Mouse (Mus musculus) intestine, postnatal 0 days (tissue): ENCODE measurements around the gene Cenpe. TPM values are rescaled to one million over a fixed set of nuclear protein-coding genes. Genes with fewer than 3 reads are reported as not detected.
A peak's percentile ranks its signal among the peaks of the same experiment; 100 is the strongest.

ENCODE experiments used
- ATAC-seq: fragments of 200-750 bp; cut with Nextera tagmentation; 2 replicates; pipeline ENCODE4 v1.8.0; 2017; ENCODE audit warnings: mild to moderate bottlenecking, moderate TSS enrichment, moderate library complexity
- H3K27ac ChIP-seq: fragments of 300-500 bp; sonication (generic); 2 replicates; pipeline ENCODE4 v1.5.1; 2014; ENCODE audit warnings: mild to moderate bottlenecking, low read depth, low read length, moderate library complexity
- H3K27me3 ChIP-seq: fragments of 300-500 bp; sonication (generic); replicated peaks from 2 replicates; pipeline ENCODE4 v1.6.1; 2014; ENCODE audit warnings: low read length, mixed read lengths; ENCODE audit not compliant: control insufficient read depth, insufficient read depth
- H3K36me3 ChIP-seq: fragments of 300-500 bp; sonication (generic); 2 replicates; pipeline ENCODE4 v1.6.1; 2014; ENCODE audit warnings: mild to moderate bottlenecking, moderate library complexity; ENCODE audit not compliant: control insufficient read depth, insufficient read depth
- H3K4me1 ChIP-seq: fragments of 300-500 bp; sonication (generic); replicated peaks from 2 replicates; pipeline ENCODE4 v1.6.1; 2014; ENCODE audit warnings: antibody characterized with exemption, low read length, mixed read lengths; ENCODE audit not compliant: control insufficient read depth, insufficient read depth
- H3K4me2 ChIP-seq: fragments of 300-500 bp; sonication (generic); replicated peaks from 2 replicates; pipeline ENCODE4 v1.6.1; 2014; ENCODE audit warnings: low read depth, mild to moderate bottlenecking, moderate library complexity
- H3K4me3 ChIP-seq: fragments of 300-500 bp; sonication (generic); 2 replicates; pipeline ENCODE4 v1.5.1; 2014; ENCODE audit warnings: low read depth, low read length
- H3K9ac ChIP-seq: fragments of 300-500 bp; sonication (generic); 2 replicates; pipeline ENCODE4 v1.6.1; 2014; ENCODE audit warnings: mild to moderate bottlenecking, low read depth, low read length
- H3K9me3 ChIP-seq: fragments of 300-500 bp; sonication (generic); 2 replicates; pipeline ENCODE4 v1.6.1; 2016; ENCODE audit warnings: mixed run types; ENCODE audit not compliant: control insufficient read depth
- CTCF ChIP-seq: sonication (generic); IDR thresholded peaks from 2 replicates; pipeline ENCODE4 v1.5.1; 2016; ENCODE audit warnings: low read depth, mild to moderate bottlenecking, control low read depth, antibody characterized with exemption, moderate library complexity
- WGBS: fragments of 180-500 bp; shearing (Covaris S2); extraction: QIAGEN DNeasy Blood & Tissue Kit; methylation state at CpG from one replicate; pipeline ENCODE4 v1.1.7; 2014; 5-methylcytosine and 5-hydroxymethylcytosine counted together
- polyA plus RNA-seq: library from polyadenylated mRNA; unstranded; fragments of >200 nt; fragmentation: Nextera tagmentation; extraction: Ambion mirVana; gene quantifications from 2 replicates; pipeline ENCODE4 v1.2.1, GENCODE M21; 2015

Cenpe gene
- polyA plus RNA-seq, 1 experiment from 2014 or later, result 5.4 TPM

DNA sequence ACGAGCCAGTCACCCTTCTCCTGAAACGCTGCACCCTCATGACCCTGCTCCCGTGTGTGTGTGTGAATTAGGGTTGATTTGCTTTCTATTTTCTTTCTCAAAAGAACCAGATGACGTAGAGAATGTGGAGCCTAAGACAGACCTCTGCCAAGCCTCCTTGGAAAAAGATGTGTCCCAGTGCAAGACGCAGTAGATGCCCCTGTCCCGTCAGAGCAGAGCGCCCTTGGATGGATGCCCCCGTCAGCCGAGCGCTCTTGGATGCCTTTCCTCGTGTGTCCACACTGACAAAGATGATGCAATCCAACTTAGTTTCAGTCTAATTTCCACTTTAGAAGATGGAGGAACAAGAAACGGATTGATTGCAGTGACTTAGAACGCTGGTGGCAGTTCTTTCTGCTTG, 60.7 kb downstream of the Cenpe start:
- no peak overlapping the region for H3K4me3 ChIP-seq
- no peak overlapping the region for H3K9ac ChIP-seq
- WGBS, result 89% methylated on average over 13 of the region's 13 CpGs
- H3K4me2 ChIP-seq, result no peak overlapping the region
- no peaks in the 10 kb centered on the region for H3K9me3 ChIP-seq
- H3K27me3 ChIP-seq, result no peaks in the 10 kb centered on the region
- H3K4me1 ChIP-seq, result no peaks in the 10 kb centered on the region
- no peak for ATAC-seq
- no peak for TF ChIP-seq CTCF
- H3K27ac ChIP-seq, result no peak overlapping the region
- H3K36me3 ChIP-seq, result peaks cover 39% of the 10 kb centered on the region

DNA sequence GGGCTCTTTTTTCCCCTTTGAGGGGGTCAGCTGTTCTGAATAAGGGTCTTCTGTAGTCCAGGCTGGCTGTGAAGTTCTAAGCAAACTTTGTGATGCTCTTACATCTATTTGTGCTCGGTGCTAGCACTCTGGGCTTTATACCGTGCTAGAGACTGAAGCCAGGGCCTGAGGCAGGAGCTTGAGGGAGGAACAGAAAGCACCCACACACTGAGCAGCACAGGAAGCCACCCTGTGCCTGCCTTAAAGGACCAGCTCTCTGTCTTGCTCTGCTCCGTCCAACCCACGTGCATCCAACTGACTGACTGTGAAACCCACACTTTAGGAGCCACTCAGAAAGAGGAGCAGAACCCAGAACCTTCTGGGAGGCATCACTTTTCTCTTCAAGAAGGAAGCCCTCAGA, 67.8 kb downstream of the Cenpe start:
- WGBS, result 66% methylated on average over 4 of the region's 4 CpGs
- Histone ChIP-seq H3K27me3 (no peaks in the 10 kb centered on the region), H3K4me2 (no peak overlapping the region), H3K9me3 (no peaks in the 10 kb centered on the region), H3K9ac (no peak overlapping the region), H3K27ac (no peak overlapping the region), H3K4me1 (no peaks in the 10 kb centered on the region), H3K36me3 (no peaks in the 10 kb centered on the region), H3K4me3 (no peak overlapping the region)
- ATAC-seq, result no peak
- TF ChIP-seq CTCF, result no peak

DNA sequence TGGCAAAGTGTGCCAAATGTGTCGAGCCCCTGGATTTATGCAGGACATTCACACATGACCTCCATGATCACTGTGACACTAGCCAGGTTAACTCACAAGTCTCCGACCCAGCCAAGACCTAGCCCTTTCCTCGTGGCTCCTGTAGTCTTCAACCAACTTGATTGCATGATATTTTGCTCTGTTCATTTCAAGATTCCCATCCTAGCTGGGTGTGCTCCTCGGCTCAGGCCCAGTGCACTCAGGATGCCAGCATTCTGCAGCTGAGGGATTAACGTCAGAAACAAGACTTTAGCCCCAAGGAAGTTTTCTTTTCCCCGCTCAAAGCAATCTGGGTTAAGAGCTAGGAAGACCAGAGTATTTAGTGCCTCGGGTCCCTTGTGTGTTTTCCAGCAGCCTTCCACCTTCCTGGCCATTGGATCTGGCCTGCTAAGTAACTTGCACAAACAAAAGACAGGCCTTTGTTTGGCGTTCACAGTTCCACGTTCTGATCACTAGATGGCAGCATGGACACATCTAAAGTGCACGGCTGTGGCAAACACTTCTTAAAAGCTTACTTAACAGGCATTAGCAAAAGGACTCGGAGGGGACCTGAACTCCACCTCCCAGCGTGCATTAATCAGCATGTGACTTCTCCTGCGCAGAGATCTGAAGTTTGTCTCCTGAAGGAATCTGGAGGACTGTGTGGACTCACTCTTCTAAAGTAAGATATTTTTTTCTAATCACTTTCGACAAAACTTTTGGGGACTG, 68.5 kb downstream of the Cenpe start, which contains the start of gene Bdh2:
Gene Bdh2, plus strand, starts transcription at position 553 of the 747 bp plus-strand sequence.
- Histone ChIP-seq H3K9me3 (no peaks in the 10 kb centered on the region), H3K27ac (no peak within 1 kb of the TSS), H3K27me3 (no peaks in the 10 kb centered on the region), H3K9ac (no peak within 1 kb of the TSS), H3K4me1 (no peaks in the 10 kb centered on the region), H3K36me3 (no peaks in the 10 kb centered on the region), H3K4me3 (no peak within 1 kb of the TSS), H3K4me2 (peak within 1 kb of the TSS; percentile 42)
- ATAC-seq, result peak; percentile 64; the same call in 1 of the 2 replicates
- 25% methylated on average over 14 of the region's 14 CpGs for whole genome bisulfite sequencing
- TF ChIP-seq CTCF, result peak; percentile 92

DNA sequence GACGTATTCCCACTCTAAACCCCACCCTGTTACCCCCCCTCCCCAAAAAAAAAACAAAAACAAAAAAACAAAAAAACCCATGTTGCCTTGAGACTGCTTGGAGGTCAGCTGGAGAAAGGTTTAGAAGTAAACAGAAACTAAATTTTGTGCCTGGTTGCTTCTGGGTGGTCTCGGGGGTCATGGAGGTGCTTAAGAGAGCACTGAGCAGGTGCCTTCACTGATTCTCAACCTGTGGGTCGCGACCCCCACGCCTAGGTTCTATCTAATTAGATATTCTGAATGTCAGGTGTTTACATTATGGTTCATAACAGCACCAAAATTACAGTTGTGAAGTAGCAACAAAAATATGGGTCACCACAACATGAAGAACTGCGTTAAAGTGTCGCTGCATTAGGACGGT, 69.4 kb downstream of the Cenpe start:
- Histone ChIP-seq H3K27ac (no peak overlapping the region), H3K4me1 (no peaks in the 10 kb centered on the region), H3K4me3 (no peak overlapping the region), H3K9ac (no peak overlapping the region), H3K4me2 (no peak overlapping the region), H3K27me3 (no peaks in the 10 kb centered on the region), H3K9me3 (no peaks in the 10 kb centered on the region), H3K36me3 (no peaks in the 10 kb centered on the region)
- no peak for ATAC-seq
- WGBS, result 68% methylated on average over 8 of the region's 8 CpGs
- no peak for TF ChIP-seq CTCF

DNA sequence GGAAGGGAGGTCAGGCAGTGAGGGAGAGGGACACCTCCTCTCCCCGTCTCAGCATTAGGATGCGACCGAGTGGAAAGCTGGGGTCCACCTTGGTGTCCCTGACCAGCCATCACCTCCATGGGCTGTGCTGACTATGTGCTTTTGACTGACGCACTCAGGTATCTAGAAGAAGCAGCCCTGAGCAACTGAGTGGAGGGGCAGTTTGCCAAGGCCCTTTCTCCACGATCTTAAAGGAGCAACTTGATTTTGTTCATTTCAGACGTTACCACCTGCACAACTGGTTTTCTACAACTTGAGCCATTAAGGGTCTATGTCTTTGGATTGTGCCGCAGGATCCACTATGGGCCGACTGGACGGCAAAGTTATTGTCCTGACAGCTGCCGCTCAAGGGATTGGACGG, 72.9 kb downstream of the Cenpe start:
- no peak for ATAC-seq
- Histone ChIP-seq H3K36me3 (no peaks in the 10 kb centered on the region), H3K27me3 (no peaks in the 10 kb centered on the region), H3K4me1 (no peaks in the 10 kb centered on the region), H3K4me2 (no peak overlapping the region), H3K27ac (no peak overlapping the region), H3K9ac (no peak overlapping the region), H3K4me3 (no peak overlapping the region), H3K9me3 (no peaks in the 10 kb centered on the region)
- WGBS, result 91% methylated on average over 11 of the region's 11 CpGs
- no peak for TF ChIP-seq CTCF

DNA sequence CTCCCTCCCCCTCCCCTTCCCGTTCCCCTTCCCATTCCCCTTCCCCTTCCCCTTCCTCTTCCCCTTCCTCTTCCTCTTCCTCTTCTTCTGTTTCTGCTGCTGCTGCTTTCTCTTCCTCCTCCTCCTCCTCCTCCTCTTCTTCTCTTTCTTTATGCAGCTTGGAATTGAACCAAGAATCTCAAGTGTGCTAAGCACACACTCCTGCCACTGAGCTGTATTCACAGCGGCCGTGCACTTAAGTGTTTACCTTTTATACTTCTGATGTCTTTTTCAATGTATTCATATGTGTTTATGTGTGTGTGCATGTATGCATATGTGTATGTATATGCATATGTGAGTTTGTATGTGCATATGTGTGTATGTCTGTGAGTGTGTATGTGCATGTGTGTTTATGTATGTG, 73.5 kb downstream of the Cenpe start:
- H3K4me2 ChIP-seq, result no peak overlapping the region
- 64% methylated on average over 3 of the region's 3 CpGs for WGBS
- H3K9me3 ChIP-seq, result no peaks in the 10 kb centered on the region
- no peak overlapping the region for H3K27ac ChIP-seq
- no peak for TF ChIP-seq CTCF
- no peak overlapping the region for H3K4me3 ChIP-seq
- H3K9ac ChIP-seq, result no peak overlapping the region
- no peak for ATAC-seq
- H3K36me3 ChIP-seq, result no peaks in the 10 kb centered on the region
- H3K4me1 ChIP-seq, result no peaks in the 10 kb centered on the region
- H3K27me3 ChIP-seq, result no peaks in the 10 kb centered on the region
